In the genomic region with DNA sequence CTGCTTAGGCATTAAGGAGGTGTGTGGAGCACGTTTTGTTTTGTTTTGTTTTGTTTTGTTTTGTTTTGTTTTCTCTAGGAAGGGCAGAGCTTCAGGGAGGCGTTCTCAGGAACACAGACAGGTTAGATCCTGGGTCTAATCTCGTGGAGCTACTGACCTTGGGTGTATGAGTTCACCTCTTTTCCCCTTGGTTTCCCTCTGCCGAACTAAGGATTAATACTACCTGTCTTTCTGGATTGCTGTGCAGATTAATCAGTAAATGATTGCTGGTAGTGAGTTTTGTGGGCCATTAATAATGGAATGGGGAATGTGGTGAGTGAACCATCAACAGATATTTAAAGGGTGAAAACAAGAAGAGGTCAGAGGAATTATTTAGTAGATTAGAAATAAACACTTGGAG, we compare ENCODE assay signal across 12 mouse cellular contexts.
"Had no signal": no experiment of that assay in that cellular context is flagged by ENCODE, and none has a peak within 500 bp of the region (broad histone marks: within the 10 kb centered on the region; RNA-seq: fewer than 3 reads in every experiment).

No protein-coding gene starts in this region.

- H3K9ac ChIP-seq: liver, embryonic 13.5 days; neural tube, embryonic 12.5 days had no signal

- DNase-seq: liver, embryonic 13.5 days; lung, adult 2 months; lung, postnatal 14 days; lung, postnatal 4 days; midbrain, embryonic 14.5 days; thymus, adult 18-20 months; thymus, postnatal 36 days had no signal

- H3K9me3 ChIP-seq: liver, embryonic 13.5 days; neural tube, embryonic 12.5 days had no signal

- H3K4me3 ChIP-seq: left cerebral cortex, adult 2 months; liver, embryonic 13.5 days; neural tube, embryonic 12.5 days had no signal

- H3K27ac ChIP-seq: hindbrain, postnatal 0 days; left cerebral cortex, adult 2 months; liver, embryonic 13.5 days; neural tube, embryonic 12.5 days had no signal

- H3K4me1 ChIP-seq: liver, embryonic 13.5 days had no signal

- ATAC-seq: inflammation-experienced regulatory T-cells, adult 6 months had no signal

- H3K36me3 ChIP-seq: liver, embryonic 13.5 days had no signal

- H3K4me2 ChIP-seq: liver, embryonic 13.5 days; midbrain, embryonic 11.5 days; neural tube, embryonic 12.5 days had no signal

- H3K27me3 ChIP-seq: liver, embryonic 13.5 days; neural tube, embryonic 12.5 days had no signal
